Mouse (Mus musculus): Measurements from ENCODE around the gene Gzmn.

DNA sequence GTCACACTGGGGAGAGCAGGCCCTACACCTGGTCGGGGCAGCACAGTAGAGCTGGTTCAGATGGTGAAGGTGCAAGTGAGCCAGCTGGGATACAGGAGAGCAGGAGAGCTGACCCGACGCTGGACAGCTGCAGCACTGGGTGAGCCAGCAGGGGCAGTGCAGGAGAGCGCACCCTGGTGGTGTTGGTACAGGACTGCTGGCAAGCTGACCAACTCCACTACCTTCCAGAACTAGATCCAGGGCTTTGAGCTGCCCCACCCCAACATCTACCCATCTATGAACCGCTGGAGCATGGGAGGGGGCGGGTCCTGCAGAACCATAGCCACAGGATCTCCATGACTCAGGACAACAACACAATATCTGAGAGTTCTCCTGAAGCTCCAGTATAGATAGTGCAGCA lies 12.5 kb upstream of the Gzmn start:
- TF ChIP-seq POLR2A (IDR thresholded peaks at IDR 0.05; ENCODE audit: extremely low read depth, insufficient read depth, low read length) = no peak
- TF ChIP-seq CTCF (IDR thresholded peaks at IDR 0.05; ENCODE audit: low read depth, low read length) = peak; percentile 41

Measured in liver, adult 2 months (tissue).